Mouse (Mus musculus) ES-Bruce4 (cell line): ENCODE measurements around the gene Atraid. TPM values are rescaled to one million over a fixed set of nuclear protein-coding genes. Genes with fewer than 3 reads are reported as not detected.

Experiments
- H3K27ac ChIP-seq: 2 replicates; pipeline ENCODE4 v1.5.1; 2012; ENCODE audit warnings: low read length, inconsistent platforms; ENCODE audit not compliant: insufficient read depth
- H3K27me3 ChIP-seq: 2 replicates; pipeline ENCODE4 v1.6.1; 2012; ENCODE audit warnings: mild to moderate bottlenecking, low read length, inconsistent platforms; ENCODE audit not compliant: control insufficient read depth, poor library complexity, insufficient read depth, severe bottlenecking
- H3K36me3 ChIP-seq: 2 replicates; pipeline ENCODE4 v1.6.1; 2012; ENCODE audit warnings: inconsistent platforms, mild to moderate bottlenecking, low read length, moderate library complexity; ENCODE audit not compliant: control insufficient read depth, poor library complexity, insufficient read depth, severe bottlenecking
- H3K4me1 ChIP-seq: one replicate; pipeline ENCODE4 v1.8.1; 2011; ENCODE audit warnings: low read length; ENCODE audit not compliant: control insufficient read depth, insufficient read depth
- H3K4me3 ChIP-seq: 2 replicates; pipeline ENCODE4 v1.5.1; 2011; ENCODE audit warnings: low read depth, mild to moderate bottlenecking, low read length
- H3K9ac ChIP-seq: 2 replicates; pipeline ENCODE4 v1.6.1; 2012; ENCODE audit warnings: low read depth, mild to moderate bottlenecking, inconsistent platforms; ENCODE audit not compliant: poor library complexity, severe bottlenecking
- H3K9me3 ChIP-seq: replicated peaks from 2 replicates; pipeline ENCODE4 v1.6.1; 2012; ENCODE audit warnings: mild to moderate bottlenecking, low read length, inconsistent platforms; ENCODE audit not compliant: control insufficient read depth, poor library complexity, insufficient read depth, severe bottlenecking
- CTCF ChIP-seq: IDR thresholded peaks from one replicate; pipeline ENCODE4 v1.8.1; 2011; ENCODE audit warnings: low read depth, low read length
- EP300 ChIP-seq: IDR thresholded peaks from 2 replicates; pipeline ENCODE4 v1.6.1; 2011; ENCODE audit warnings: low read depth, low read length; ENCODE audit not compliant: insufficient read depth
- POLR2A ChIP-seq: IDR thresholded peaks from one replicate; pipeline ENCODE4 v1.8.1; 2011; ENCODE audit warnings: low read length; ENCODE audit not compliant: insufficient read depth
- polyA plus RNA-seq: library from polyadenylated mRNA; stranded (reverse); fragments of >200 nt; gene quantifications from 2 replicates; pipeline ENCODE4 v1.2.4, GENCODE M21; 2011; ENCODE audit warnings: low read depth; ENCODE audit not compliant: missing spikeins, insufficient read depth, insufficient read length

Gene Atraid
- polyA plus RNA-seq, 1 experiment: 28.6 TPM

DNA sequence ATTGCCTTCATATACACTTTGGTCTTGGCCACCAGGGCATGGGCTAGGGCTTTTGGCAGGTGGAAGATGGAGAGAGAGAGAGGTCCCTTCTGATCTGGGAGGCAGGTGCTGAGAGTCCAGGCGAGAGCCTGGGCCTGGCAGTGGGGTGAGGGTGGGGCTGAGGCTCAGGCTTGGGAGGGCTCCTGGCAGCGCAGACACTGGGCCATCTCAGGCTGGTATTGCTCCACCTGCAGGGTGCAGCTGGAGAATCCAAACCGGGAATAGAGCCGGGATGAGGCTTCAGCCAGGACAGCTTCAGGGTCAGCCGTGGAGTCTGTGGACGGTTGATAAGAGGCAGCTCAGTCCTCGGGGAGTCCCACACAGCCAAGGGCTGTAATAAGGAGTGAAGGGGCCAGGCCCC, 38.5 kb downstream of the Atraid start:
- no peaks in the 10 kb centered on the region for H3K27me3 ChIP-seq
- TF ChIP-seq CTCF: peak; percentile 2
- TF ChIP-seq POLR2A: no peak
- H3K36me3 ChIP-seq: no peaks in the 10 kb centered on the region
- H3K9me3 ChIP-seq: no peaks in the 10 kb centered on the region
- no peak overlapping the region for H3K9ac ChIP-seq
- H3K4me3 ChIP-seq: no peak overlapping the region
- H3K4me1 ChIP-seq: no peaks in the 10 kb centered on the region
- H3K27ac ChIP-seq: no peak overlapping the region

DNA sequence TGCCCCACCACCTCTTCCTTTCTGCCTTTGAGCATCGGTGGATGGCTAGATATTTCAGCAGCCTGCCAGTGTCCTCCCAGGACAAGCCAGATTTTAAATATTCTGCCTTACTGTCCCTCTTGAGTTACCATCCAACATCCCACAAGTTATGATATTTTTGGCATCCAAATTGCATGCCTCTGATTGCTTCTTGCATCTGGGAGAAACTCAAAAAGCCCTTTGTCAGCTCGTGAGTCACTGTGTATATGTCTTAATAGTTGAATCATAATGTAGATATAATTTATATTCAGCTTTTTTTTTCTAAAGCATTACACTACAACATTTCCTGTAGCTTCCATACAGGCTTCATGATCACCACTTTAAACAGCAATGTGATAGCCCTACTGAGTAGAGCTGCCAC, 39.0 kb downstream of the Atraid start:
- H3K9me3 ChIP-seq: no peaks in the 10 kb centered on the region
- no peak overlapping the region for H3K27ac ChIP-seq
- H3K9ac ChIP-seq: no peak overlapping the region
- H3K27me3 ChIP-seq: peaks cover 1% of the 10 kb centered on the region; the same call in 1 of the 2 replicates
- H3K36me3 ChIP-seq: no peaks in the 10 kb centered on the region
- no peaks in the 10 kb centered on the region for H3K4me1 ChIP-seq
- H3K4me3 ChIP-seq: no peak overlapping the region
- no peak for TF ChIP-seq EP300
- TF ChIP-seq POLR2A: no peak
- no peak for TF ChIP-seq CTCF

DNA sequence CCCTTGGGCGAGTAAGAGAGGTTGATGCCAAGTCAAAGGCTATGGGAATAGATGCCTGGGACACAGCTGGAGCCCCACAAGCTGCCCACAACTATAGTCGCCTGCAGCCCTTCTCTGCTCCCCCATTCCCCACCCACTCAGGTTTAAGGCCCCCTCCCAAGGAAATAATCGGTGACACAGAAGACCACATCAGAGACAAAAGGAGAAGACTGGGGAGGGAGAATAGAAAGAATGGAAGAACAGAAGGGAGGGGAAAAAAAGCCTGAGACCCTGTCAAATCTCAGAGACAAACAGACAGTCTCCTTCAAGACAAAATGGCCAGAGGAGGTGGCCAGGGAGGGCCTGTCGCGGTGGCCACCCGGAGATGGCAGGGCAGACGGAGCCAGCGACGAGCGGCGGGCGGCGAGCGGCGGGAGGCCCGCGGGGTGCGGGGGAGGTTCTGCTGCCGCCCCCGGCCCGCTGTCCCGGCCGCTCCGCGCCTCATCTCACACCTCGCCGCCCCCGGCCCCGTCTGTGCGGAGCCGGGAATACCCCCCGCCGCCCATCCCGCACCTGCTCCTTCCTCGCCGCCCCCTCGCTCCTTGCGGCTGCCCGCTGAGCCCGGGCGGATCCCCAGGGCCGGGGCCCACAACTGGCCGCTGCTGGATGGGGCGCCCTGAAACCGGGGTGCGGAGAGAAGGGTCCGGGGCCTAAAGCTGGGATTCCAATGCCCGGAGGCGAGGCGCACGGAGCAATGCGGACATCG, 44.3 kb downstream of the Atraid start:
- Histone ChIP-seq H3K36me3 (no peaks in the 10 kb centered on the region), H3K4me3 (peak overlapping the region; percentile 89), H3K27me3 (peaks cover 10% of the 10 kb centered on the region), H3K9ac (peak overlapping the region; percentile 68), H3K27ac (no peak overlapping the region), H3K9me3 (no peaks in the 10 kb centered on the region), H3K4me1 (no peaks in the 10 kb centered on the region)
- no peak for TF ChIP-seq EP300
- TF ChIP-seq POLR2A: no peak
- no peak for TF ChIP-seq CTCF

GRCm38 (mm10) chr5:31093151-31094041, 45.3 kb downstream of the Atraid start:
- Histone ChIP-seq H3K4me1 (no peaks in the 10 kb centered on the region), H3K9ac (peak overlapping the region; percentile 68), H3K27me3 (peaks cover 10% of the 10 kb centered on the region), H3K9me3 (no peaks in the 10 kb centered on the region), H3K4me3 (peak overlapping the region; percentile 89), H3K27ac (no peak overlapping the region), H3K36me3 (no peaks in the 10 kb centered on the region)
- TF ChIP-seq CTCF: no peak
- no peak for TF ChIP-seq POLR2A
- TF ChIP-seq EP300: no peak

GRCm38 (mm10) chr5:31094100-31094798, 46.1 kb downstream of the Atraid start:
- no peak for TF ChIP-seq POLR2A
- no peak for TF ChIP-seq EP300
- TF ChIP-seq CTCF: no peak
- no peaks in the 10 kb centered on the region for H3K4me1 ChIP-seq
- no peaks in the 10 kb centered on the region for H3K36me3 ChIP-seq
- H3K9ac ChIP-seq: 0 out of 2 replicates have a peak overlapping the region, but pooled peaks have one; percentile 2
- H3K27me3 ChIP-seq: peaks cover 10% of the 10 kb centered on the region
- H3K4me3 ChIP-seq: peak overlapping the region; percentile 51
- H3K9me3 ChIP-seq: no peaks in the 10 kb centered on the region
- H3K27ac ChIP-seq: no peak overlapping the region
